Mouse (Mus musculus) CH12.LX (cell line): ENCODE data around the gene Cgref1. TPM values are rescaled to one million over a fixed set of nuclear protein-coding genes. Genes with fewer than 3 reads are reported as not detected.
A peak's percentile ranks its signal among the peaks of the same experiment; 100 is the strongest.

Experiments
- DNase-seq: peaks from one replicate; pipeline ENCODE4 v3.0.0-alpha.2; 2013; ENCODE audit errors: extremely low read depth
- H3K27ac ChIP-seq: 2 replicates; pipeline ENCODE4 v1.5.1; 2012; ENCODE audit warnings: low read depth, mild to moderate bottlenecking, control low read depth, moderate library complexity; ENCODE audit not compliant: insufficient read depth
- H3K27me3 ChIP-seq: replicated peaks from 2 replicates; pipeline ENCODE3; 2012; ENCODE audit warnings: inconsistent platforms
- H3K36me3 ChIP-seq, 2 experiments: replicated peaks in 1 of 2; 2 replicates each; pipeline versions ENCODE3 to v1.6.1; 2012; ENCODE audit warnings: inconsistent platforms in 1 of 2, low read length in 1 of 2, mild to moderate bottlenecking in 1 of 2, mixed read lengths in 1 of 2, moderate library complexity in 1 of 2; ENCODE audit not compliant: control insufficient read depth in 1 of 2, insufficient read depth in 1 of 2
- H3K4me1 ChIP-seq, 2 experiments: 2 replicates each; pipeline ENCODE4 v1.6.1; 2012; ENCODE audit warnings: inconsistent platforms in 1 of 2, moderate library complexity in 1 of 2; ENCODE audit not compliant: insufficient read depth in 2 of 2, control insufficient read depth in 1 of 2
- H3K4me2 ChIP-seq: 2 replicates; pipeline ENCODE4 v1.6.1; 2012; ENCODE audit warnings: low read depth, mild to moderate bottlenecking, control low read depth; ENCODE audit not compliant: poor library complexity, insufficient read depth, severe bottlenecking
- H3K4me3 ChIP-seq, 3 experiments: fragments of 150-350 bp in 1 of 3; sonication (generic) in 1 of 3; replicated peaks in 1 of 3; 2 replicates each; pipeline versions ENCODE3 to v1.5.1; 2011 to 2012; ENCODE audit warnings: low read depth in 2 of 3, low read length in 2 of 3, mild to moderate bottlenecking in 2 of 3, moderate library complexity in 2 of 3, control low read depth in 1 of 3, improper control_type of control experiment in 1 of 3, inconsistent platforms in 1 of 3, mixed read lengths in 1 of 3; ENCODE audit not compliant: poor library complexity in 1 of 3
- H3K79me2 ChIP-seq: replicated peaks from 2 replicates; pipeline ENCODE4 v1.6.1; 2012; ENCODE audit warnings: mild to moderate bottlenecking, moderate library complexity; ENCODE audit not compliant: control insufficient read depth, poor library complexity, insufficient read depth, severe bottlenecking; ENCODE audit errors: extremely low read depth
- H3K9ac ChIP-seq: 2 replicates; pipeline ENCODE4 v1.6.1; 2012; ENCODE audit warnings: low read depth, mild to moderate bottlenecking, control low read depth, moderate library complexity; ENCODE audit not compliant: insufficient read depth
- H3K9me3 ChIP-seq: replicated peaks from 2 replicates; pipeline ENCODE3; 2012; ENCODE audit warnings: low read length, inconsistent platforms, mixed read lengths
- BHLHE40 ChIP-seq: IDR thresholded peaks from 2 replicates; pipeline ENCODE4 v1.6.1; 2011; ENCODE audit warnings: mild to moderate bottlenecking, low read depth, low read length, improper control_type of control experiment
- CHD1 ChIP-seq: IDR thresholded peaks from 2 replicates; pipeline ENCODE4 v1.6.1; 2012; ENCODE audit warnings: low read depth, low read length, improper control_type of control experiment, inconsistent platforms
- CTCF ChIP-seq, 2 experiments: IDR thresholded peaks in 1 of 2; conservative IDR thresholded peaks in 1 of 2; 2 replicates each; pipeline ENCODE4 v1.5.1; 2011 to 2012; ENCODE audit warnings: low read depth in 2 of 2, low read length in 2 of 2, improper control_type of control experiment in 1 of 2, inconsistent platforms in 1 of 2, mild to moderate bottlenecking in 1 of 2, moderate library complexity in 1 of 2
- E2F4 ChIP-seq: IDR thresholded peaks from 2 replicates; pipeline ENCODE4 v1.6.1; 2011; ENCODE audit warnings: low read depth, low read length, improper control_type of control experiment; ENCODE audit not compliant: insufficient replicate concordance
- ELF1 ChIP-seq: IDR thresholded peaks from 2 replicates; pipeline ENCODE4 v1.6.1; 2014; ENCODE audit warnings: low read depth, mild to moderate bottlenecking, inconsistent platforms, low read length, improper control_type of control experiment
- EP300 ChIP-seq: IDR thresholded peaks from 2 replicates; pipeline ENCODE4 v1.6.1; 2011; ENCODE audit warnings: low read length, improper control_type of control experiment
- ETS1 ChIP-seq: conservative IDR thresholded peaks from 2 replicates; pipeline ENCODE4 v1.6.1; 2012; ENCODE audit warnings: low read depth, mild to moderate bottlenecking, inconsistent platforms, low read length, improper control_type of control experiment, moderate library complexity
- GABPA ChIP-seq: IDR thresholded peaks from 2 replicates; pipeline ENCODE4 v1.6.1; 2012; ENCODE audit warnings: low read depth, low read length, improper control_type of control experiment, inconsistent platforms; ENCODE audit not compliant: insufficient replicate concordance
- HCFC1 ChIP-seq: IDR thresholded peaks from 2 replicates; pipeline ENCODE4 v1.6.1; 2012; ENCODE audit warnings: low read depth, mild to moderate bottlenecking, inconsistent platforms, low read length, improper control_type of control experiment
- JUND ChIP-seq: conservative IDR thresholded peaks from 2 replicates; pipeline ENCODE4 v1.6.1; 2011; ENCODE audit warnings: low read depth, low read length, improper control_type of control experiment
- KAT2A ChIP-seq: IDR thresholded peaks from 2 replicates; pipeline ENCODE4 v1.6.1; 2012; ENCODE audit warnings: low read length, improper control_type of control experiment, inconsistent platforms; ENCODE audit not compliant: insufficient replicate concordance
- MAFK ChIP-seq: IDR thresholded peaks from 2 replicates; pipeline ENCODE4 v1.6.1; 2011; ENCODE audit warnings: low read length, improper control_type of control experiment; ENCODE audit not compliant: insufficient replicate concordance
- MAZ ChIP-seq: IDR thresholded peaks from 2 replicates; pipeline ENCODE4 v1.6.1; 2012; ENCODE audit warnings: low read depth, mild to moderate bottlenecking, inconsistent platforms, low read length, improper control_type of control experiment, moderate library complexity
- MEF2A ChIP-seq: IDR thresholded peaks from 2 replicates; pipeline ENCODE4 v1.6.1; 2014; ENCODE audit warnings: low read depth, mild to moderate bottlenecking, inconsistent platforms, low read length, improper control_type of control experiment, borderline replicate concordance
- MXI1 ChIP-seq: IDR thresholded peaks from 2 replicates; pipeline ENCODE4 v1.6.1; 2011; ENCODE audit warnings: mild to moderate bottlenecking, low read depth, low read length, improper control_type of control experiment
- MYC ChIP-seq: IDR thresholded peaks from 2 replicates; pipeline ENCODE4 v1.6.1; 2011; ENCODE audit warnings: low read depth, mild to moderate bottlenecking, improper control_type of control experiment, low read length
- NELFE ChIP-seq: IDR thresholded peaks from 2 replicates; pipeline ENCODE4 v1.6.1; 2011; ENCODE audit warnings: low read depth, low read length, improper control_type of control experiment
- NRF1 ChIP-seq: IDR thresholded peaks from 2 replicates; pipeline ENCODE4 v1.6.1; 2014; ENCODE audit warnings: low read depth, mild to moderate bottlenecking, inconsistent platforms, low read length, improper control_type of control experiment, moderate library complexity
- PAX5 ChIP-seq: IDR thresholded peaks from 2 replicates; pipeline ENCODE4 v1.6.1; 2012; ENCODE audit warnings: low read length, inconsistent platforms, mixed read lengths
- POLR2A ChIP-seq: IDR thresholded peaks from 2 replicates; pipeline ENCODE4 v1.6.1; 2011; ENCODE audit warnings: low read depth, mild to moderate bottlenecking, improper control_type of control experiment, low read length
- RAD21 ChIP-seq: IDR thresholded peaks from 2 replicates; pipeline ENCODE4 v1.6.1; 2011; ENCODE audit warnings: low read depth, mild to moderate bottlenecking, low read length, improper control_type of control experiment, moderate library complexity
- RCOR1 ChIP-seq: conservative IDR thresholded peaks from 2 replicates; pipeline ENCODE4 v1.6.1; 2012; ENCODE audit warnings: low read depth, mild to moderate bottlenecking, inconsistent platforms, low read length, improper control_type of control experiment
- SMC3 ChIP-seq: IDR thresholded peaks from 2 replicates; pipeline ENCODE4 v1.6.1; 2011; ENCODE audit warnings: low read depth, low read length, improper control_type of control experiment
- TCF12 ChIP-seq: IDR thresholded peaks from 2 replicates; pipeline ENCODE4 v1.6.1; 2014; ENCODE audit warnings: low read depth, mild to moderate bottlenecking, inconsistent platforms, low read length, improper control_type of control experiment
- UBTF ChIP-seq: IDR thresholded peaks from 2 replicates; pipeline ENCODE4 v1.6.1; 2012; ENCODE audit warnings: low read depth, mild to moderate bottlenecking, inconsistent platforms, low read length, improper control_type of control experiment, moderate library complexity
- USF1 ChIP-seq: IDR thresholded peaks from 2 replicates; pipeline ENCODE4 v1.6.1; 2014; ENCODE audit warnings: low read depth, mild to moderate bottlenecking, inconsistent platforms, low read length, improper control_type of control experiment
- ZKSCAN1 ChIP-seq: IDR thresholded peaks from 2 replicates; pipeline ENCODE4 v1.6.1; 2012; ENCODE audit warnings: low read depth, inconsistent platforms, low read length, improper control_type of control experiment, borderline replicate concordance
- ZMIZ1 ChIP-seq: IDR thresholded peaks from 2 replicates; pipeline ENCODE4 v1.6.1; 2012; ENCODE audit warnings: low read depth, mild to moderate bottlenecking, inconsistent platforms, low read length, improper control_type of control experiment
- ZNF384 ChIP-seq: IDR thresholded peaks from 2 replicates; pipeline ENCODE4 v1.6.1; 2012; ENCODE audit warnings: low read depth, low read length, improper control_type of control experiment, inconsistent platforms
- dilution Hi-C: fragments of 300-500 bp; cut with MboI; formaldehyde crosslinking; loops from 2 replicates; pipeline ENCODE4 v1.14.3; 2020; ENCODE audit warnings: low sequenced_read_pairs; ENCODE audit not compliant: extremely low pct_unique_long_range_greater_than_20kb, extremely low pct_ligation_motif_present
- in situ Hi-C: fragments of 300-500 bp; cut with MboI; formaldehyde crosslinking; loops from 3 replicates; pipeline ENCODE4 v1.14.3; 2019; ENCODE audit warnings: low sequenced_read_pairs, low pct_ligation_motif_present, low pct_unique_long_range_greater_than_20kb, mixed read lengths
- polyA plus RNA-seq: library from polyadenylated mRNA; unstranded; fragments of >175 nt; gene quantifications from 2 replicates; pipeline ENCODE4 v1.2.1, GENCODE M21; 2012; ENCODE audit warnings: low read depth; ENCODE audit not compliant: insufficient read length
- total RNA-seq, 2 experiments: library from RNA; depleted of rRNA; stranded (reverse); fragments of 300-350 nt in 1 of 2; fragments of >200 nt in 1 of 2; gene quantifications; 2 replicates each; pipeline ENCODE4 v1.2.3; 2012 to 2014

Cgref1 gene
- total and polyA plus RNA-seq, 3 experiments, result not detected

GRCm38 (mm10) chr5:30907413-30908059 is 37.9 kb downstream of the Cgref1 start, which contains the start of gene Ost4 (continued):
- TF ChIP-seq ELF1, result peak; percentile 97
- TF ChIP-seq NRF1, result peak; percentile 83
- TF ChIP-seq NELFE, result peak; percentile 92
- TF ChIP-seq UBTF, result no peak; the same call in 1 of the 2 replicates
- TF ChIP-seq MAFK, result no peak
- no peak for TF ChIP-seq EP300
- peak; percentile 91 for TF ChIP-seq ZMIZ1
- peak; percentile 96 for TF ChIP-seq POLR2A
- TF ChIP-seq TCF12, result peak; percentile 86
- no peak for TF ChIP-seq ZNF384
- TF ChIP-seq CHD1, result no peak
- TF ChIP-seq MYC, result peak; percentile 87
- TF ChIP-seq HCFC1, result peak; percentile 93
- 0 out of 2 replicates have a peak, but pooled peaks have one; percentile 57 for TF ChIP-seq MEF2A
- TF ChIP-seq JUND, result no peak
- peak; percentile 85; the same call in 1 of the 2 replicates for TF ChIP-seq KAT2A
- TF ChIP-seq RCOR1, result no peak
- peak; percentile 61 for TF ChIP-seq ETS1
- TF ChIP-seq PAX5, result no peak

- Histone ChIP-seq H3K4me3 (no peak overlapping the region), H3K9me3 (no peaks in the 10 kb centered on the region), H3K27me3 (no peaks in the 10 kb centered on the region), H3K36me3 (peaks cover 54 to 90% of the 10 kb centered on the region in 2 experiments), H3K79me2 (peaks cover 20% of the 10 kb centered on the region), H3K4me2 (no peak overlapping the region), H3K9ac (no peak overlapping the region), H3K27ac (no peak overlapping the region), H3K4me1 (peaks cover 2 to 20% of the 10 kb centered on the region in 2 experiments; a peak in 3 of 4 replicates)
- in situ Hi-C loops, result no loop called here
- dilution Hi-C loops, result no loop called here
- no peak for DNase-seq
- no peak for TF ChIP-seq E2F4
- no peak for TF ChIP-seq RAD21
- TF ChIP-seq MXI1, result no peak
- no peak for TF ChIP-seq BHLHE40
- no peak for TF ChIP-seq MEF2A
- TF ChIP-seq MAZ, result no peak
- no peak for TF ChIP-seq GABPA
- no peak for TF ChIP-seq RCOR1
- TF ChIP-seq ETS1, result no peak
- TF ChIP-seq SMC3, result no peak
- TF ChIP-seq ZKSCAN1, result no peak
- TF ChIP-seq USF1, result no peak
- no peak for TF ChIP-seq CTCF (conservative IDR thresholded peaks at IDR 0.05 in 1 of 2, IDR thresholded peaks at IDR 0.05 in 1 of 2; ENCODE audit: low read depth in 2 of 2, low read length in 2 of 2)
- no peak for TF ChIP-seq UBTF
- TF ChIP-seq EP300, result no peak
- TF ChIP-seq JUND, result no peak
Observed at GRCm38 (mm10) chr5:30901860-30902259, 43.5 kb downstream of the Cgref1 start.
